Mouse (Mus musculus) liver, postnatal 0 days (tissue): Measurements from ENCODE around the gene Ttc39a.

Experiments
- CTCF ChIP-seq: sonication (generic); IDR thresholded peaks from 2 replicates; pipeline ENCODE4 v1.5.1; 2016; ENCODE audit warnings: antibody characterized with exemption, low read depth
- EP300 ChIP-seq: IDR thresholded peaks from 2 replicates; pipeline ENCODE4 v1.6.1; 2016; ENCODE audit warnings: antibody characterized with exemption, low read depth, mild to moderate bottlenecking

DNA sequence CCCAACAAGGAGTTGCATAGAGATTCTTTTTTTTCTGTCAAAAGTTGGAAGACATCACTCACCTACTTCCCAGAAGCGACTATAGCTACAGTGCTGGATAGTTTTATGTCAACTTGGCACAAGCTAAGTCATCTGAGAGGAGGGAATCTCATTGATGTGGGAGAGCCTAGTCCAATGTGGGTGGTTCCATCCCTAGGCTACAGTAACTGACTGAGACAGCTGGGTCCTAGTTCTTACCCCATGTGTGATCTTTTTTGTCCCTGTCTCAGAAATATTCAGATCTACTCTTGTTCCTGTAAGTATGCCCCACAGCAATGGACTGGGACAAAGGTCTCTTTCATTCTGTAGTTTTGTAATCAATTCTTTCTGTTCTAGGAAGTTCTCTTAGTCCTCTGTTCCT lies 11.6 kb downstream of the Ttc39a start:
- TF ChIP-seq CTCF, result no peak
- TF ChIP-seq EP300, result no peak
